Mouse (Mus musculus) liver, embryonic 12.5 days (tissue): Measurements from ENCODE around the gene Hs3st3a1. TPM values are rescaled to one million over a fixed set of nuclear protein-coding genes. Genes with fewer than 3 reads are reported as not detected.

ENCODE experiments used
- ATAC-seq: fragments of 200-750 bp; cut with Nextera tagmentation; 2 replicates; pipeline ENCODE4 v1.8.0; 2017; ENCODE audit warnings: moderate number of reproducible peaks, mild to moderate bottlenecking, moderate library complexity
- H3K27ac ChIP-seq: fragments of 300-500 bp; sonication (generic); 2 replicates; pipeline ENCODE4 v1.5.1; 2016; ENCODE audit warnings: mild to moderate bottlenecking
- H3K27me3 ChIP-seq: fragments of 300-500 bp; sonication (generic); replicated peaks from 2 replicates; pipeline ENCODE4 v1.6.1; 2016; ENCODE audit warnings: mild to moderate bottlenecking, moderate library complexity
- H3K36me3 ChIP-seq: fragments of 300-500 bp; sonication (generic); 2 replicates; pipeline ENCODE4 v1.6.1; 2016; ENCODE audit warnings: mild to moderate bottlenecking, moderate library complexity
- H3K4me1 ChIP-seq: fragments of 300-500 bp; sonication (generic); 2 replicates; pipeline ENCODE4 v1.6.1; 2016
- H3K4me2 ChIP-seq: fragments of 300-500 bp; sonication (generic); 2 replicates; pipeline ENCODE4 v1.6.1; 2016; ENCODE audit warnings: mild to moderate bottlenecking, moderate library complexity
- H3K4me3 ChIP-seq: fragments of 300-500 bp; sonication (generic); 2 replicates; pipeline ENCODE4 v1.5.1; 2016; ENCODE audit warnings: mild to moderate bottlenecking, moderate library complexity
- H3K9ac ChIP-seq: fragments of 300-500 bp; sonication (generic); 2 replicates; pipeline ENCODE4 v1.6.1; 2016; ENCODE audit warnings: mild to moderate bottlenecking, moderate library complexity
- H3K9me3 ChIP-seq: fragments of 300-500 bp; sonication (generic); replicated peaks from 2 replicates; pipeline ENCODE4 v1.6.1; 2016; ENCODE audit warnings: mild to moderate bottlenecking, moderate library complexity
- WGBS: fragments of 180-500 bp; shearing (Covaris S2); methylation state at CpG from one replicate; pipeline ENCODE4 v1.1.7; 2016; ENCODE audit not compliant: insufficient replicate concordance; 5-methylcytosine and 5-hydroxymethylcytosine counted together
- polyA plus RNA-seq: library from polyadenylated mRNA; unstranded; fragments of >200 nt; fragmentation: Nextera tagmentation; extraction: Ambion mirVana; gene quantifications from 2 replicates; pipeline ENCODE4 v1.2.1, GENCODE M21; 2016

Hs3st3a1 gene
- polyA plus RNA-seq, 1 experiment from 2014 or later: 0.62 TPM

- 24% methylated on average over 3 of the region's 3 CpGs for WGBS
- no peaks in the 10 kb centered on the region for H3K9me3 ChIP-seq
- H3K4me3 ChIP-seq: no peak overlapping the region
- H3K36me3 ChIP-seq: no peaks in the 10 kb centered on the region
- ATAC-seq: no peak
- H3K9ac ChIP-seq: no peak overlapping the region
- H3K4me2 ChIP-seq: no peak overlapping the region
- no peaks in the 10 kb centered on the region for H3K4me1 ChIP-seq
- H3K27ac ChIP-seq: no peak overlapping the region
- H3K27me3 ChIP-seq: no peaks in the 10 kb centered on the region
Measured at GRCm38 (mm10) chr11:64495935-64496334, 60.8 kb downstream of the Hs3st3a1 start.

- Histone ChIP-seq H3K27ac (no peak overlapping the region), H3K36me3 (no peaks in the 10 kb centered on the region), H3K4me2 (no peak overlapping the region), H3K4me1 (no peaks in the 10 kb centered on the region), H3K9me3 (no peaks in the 10 kb centered on the region), H3K27me3 (no peaks in the 10 kb centered on the region), H3K4me3 (no peak overlapping the region), H3K9ac (no peak overlapping the region)
- no peak for ATAC-seq
- WGBS: 25% methylated on average over 3 of the region's 3 CpGs
Measured at GRCm38 (mm10) chr11:64496677-64497076, 61.5 kb downstream of the Hs3st3a1 start.

GRCm38 (mm10) chr11:64500536-64501112 lies 65.5 kb downstream of the Hs3st3a1 start:
- Histone ChIP-seq H3K4me2 (no peak overlapping the region), H3K4me3 (no peak overlapping the region), H3K27me3 (no peaks in the 10 kb centered on the region), H3K27ac (no peak overlapping the region), H3K36me3 (no peaks in the 10 kb centered on the region), H3K9me3 (no peaks in the 10 kb centered on the region), H3K9ac (no peak overlapping the region), H3K4me1 (no peaks in the 10 kb centered on the region)
- no peak for ATAC-seq
- 69% methylated on average over 5 of the region's 5 CpGs for WGBS

GRCm38 (mm10) chr11:64503040-64503439 lies 67.9 kb downstream of the Hs3st3a1 start:
- H3K27ac ChIP-seq: no peak overlapping the region
- H3K4me3 ChIP-seq: no peak overlapping the region
- no peaks in the 10 kb centered on the region for H3K36me3 ChIP-seq
- 65% methylated on average over 3 of the region's 3 CpGs for whole genome bisulfite sequencing
- ATAC-seq: no peak
- no peaks in the 10 kb centered on the region for H3K27me3 ChIP-seq
- H3K9me3 ChIP-seq: no peaks in the 10 kb centered on the region
- peaks cover 3% of the 10 kb centered on the region for H3K4me1 ChIP-seq
- H3K4me2 ChIP-seq: no peak overlapping the region
- H3K9ac ChIP-seq: no peak overlapping the region

GRCm38 (mm10) chr11:64505924-64506323 lies 70.8 kb downstream of the Hs3st3a1 start:
- Histone ChIP-seq H3K36me3 (no peaks in the 10 kb centered on the region), H3K9ac (no peak overlapping the region), H3K4me1 (peaks cover 32% of the 10 kb centered on the region), H3K4me3 (no peak overlapping the region), H3K27ac (no peak overlapping the region), H3K27me3 (no peaks in the 10 kb centered on the region), H3K4me2 (no peak overlapping the region), H3K9me3 (no peaks in the 10 kb centered on the region)
- no peak for ATAC-seq
- 57% methylated on average over 1 of the region's 1 CpGs for WGBS

- no peaks in the 10 kb centered on the region for H3K36me3 ChIP-seq
- H3K9me3 ChIP-seq: no peaks in the 10 kb centered on the region
- H3K27me3 ChIP-seq: no peaks in the 10 kb centered on the region; the same call in 1 of the 2 replicates
- H3K4me2 ChIP-seq: no peak overlapping the region
- no peak overlapping the region for H3K27ac ChIP-seq
- H3K4me1 ChIP-seq: peaks cover 43% of the 10 kb centered on the region
- 88% methylated on average over 3 of the region's 3 CpGs for WGBS
- H3K4me3 ChIP-seq: no peak overlapping the region
- ATAC-seq: no peak
- no peak overlapping the region for H3K9ac ChIP-seq
Measured at GRCm38 (mm10) chr11:64507024-64507423, 71.9 kb downstream of the Hs3st3a1 start.

- WGBS: 13% methylated on average over 2 of the region's 2 CpGs
- Histone ChIP-seq H3K4me1 (peaks cover 61% of the 10 kb centered on the region), H3K27ac (peak overlapping the region; percentile 84), H3K4me3 (no peak overlapping the region), H3K9me3 (no peaks in the 10 kb centered on the region), H3K4me2 (peak overlapping the region; percentile 41), H3K9ac (peak overlapping the region; percentile 39), H3K27me3 (no peaks in the 10 kb centered on the region; the same call in 1 of the 2 replicates), H3K36me3 (no peaks in the 10 kb centered on the region)
- ATAC-seq: peak; percentile 100
Measured at GRCm38 (mm10) chr11:64509106-64509505, 74.0 kb downstream of the Hs3st3a1 start.

- H3K27me3 ChIP-seq: no peaks in the 10 kb centered on the region; the same call in 1 of the 2 replicates
- WGBS: 45% methylated on average over 4 of the region's 4 CpGs
- no peak overlapping the region for H3K9ac ChIP-seq
- H3K27ac ChIP-seq: no peak overlapping the region
- no peaks in the 10 kb centered on the region for H3K36me3 ChIP-seq
- ATAC-seq: no peak
- H3K4me3 ChIP-seq: no peak overlapping the region
- H3K4me2 ChIP-seq: no peak overlapping the region
- no peaks in the 10 kb centered on the region for H3K9me3 ChIP-seq
- peaks cover 69% of the 10 kb centered on the region for H3K4me1 ChIP-seq
Measured at GRCm38 (mm10) chr11:64512301-64512700, 77.2 kb downstream of the Hs3st3a1 start.

- H3K9ac ChIP-seq: no peak overlapping the region
- 45% methylated on average over 5 of the region's 5 CpGs for WGBS
- no peak for ATAC-seq
- H3K27me3 ChIP-seq: peaks cover 7% of the 10 kb centered on the region; the same call in 1 of the 2 replicates
- no peaks in the 10 kb centered on the region for H3K36me3 ChIP-seq
- H3K4me1 ChIP-seq: peaks cover 63% of the 10 kb centered on the region
- no peaks in the 10 kb centered on the region for H3K9me3 ChIP-seq
- H3K27ac ChIP-seq: no peak overlapping the region
- H3K4me3 ChIP-seq: no peak overlapping the region
- no peak overlapping the region for H3K4me2 ChIP-seq
Measured at GRCm38 (mm10) chr11:64513419-64513818, 78.3 kb downstream of the Hs3st3a1 start.

GRCm38 (mm10) chr11:64516712-64517589 lies 81.8 kb downstream of the Hs3st3a1 start:
- Histone ChIP-seq H3K4me2 (peak overlapping the region; percentile 14; the same call in 1 of the 2 replicates), H3K36me3 (no peaks in the 10 kb centered on the region), H3K27ac (no peak overlapping the region), H3K4me3 (no peak overlapping the region), H3K4me1 (peaks cover 28% of the 10 kb centered on the region), H3K9ac (no peak overlapping the region), H3K27me3 (peaks cover 41% of the 10 kb centered on the region), H3K9me3 (no peaks in the 10 kb centered on the region)
- ATAC-seq: no peak
- 47% methylated on average over 9 of the region's 9 CpGs for WGBS

- no peak for ATAC-seq
- WGBS: 62% methylated on average over 6 of the region's 6 CpGs
- H3K4me1 ChIP-seq: peaks cover 14% of the 10 kb centered on the region
- no peaks in the 10 kb centered on the region for H3K9me3 ChIP-seq
- H3K9ac ChIP-seq: no peak overlapping the region
- no peaks in the 10 kb centered on the region for H3K36me3 ChIP-seq
- peaks cover 48% of the 10 kb centered on the region for H3K27me3 ChIP-seq
- H3K4me2 ChIP-seq: no peak overlapping the region
- no peak overlapping the region for H3K4me3 ChIP-seq
- no peak overlapping the region for H3K27ac ChIP-seq
Measured at GRCm38 (mm10) chr11:64518146-64518841, 83.2 kb downstream of the Hs3st3a1 start.
